Mouse (Mus musculus) lung, adult 2 months (tissue): ENCODE measurements at regions not wholly inside any gene's neighbourhood (a gene's known extent, or its start where the extent isn't known, plus 50 kb on each side); places are given as distances from the start of the nearest gene placed in this dataset.

Source experiments
- CTCF ChIP-seq: fragments of 200-500 bp; IDR thresholded peaks from 2 replicates; pipeline ENCODE4 v1.5.1; 2011; ENCODE audit warnings: mild to moderate bottlenecking, low read length, control low read depth; ENCODE audit not compliant: insufficient read depth
- POLR2A ChIP-seq: fragments of 200-500 bp; IDR thresholded peaks from 2 replicates; pipeline ENCODE4 v1.6.1; 2011; ENCODE audit warnings: low read depth, mild to moderate bottlenecking, control low read depth, low read length, borderline replicate concordance; ENCODE audit errors: extremely low read depth

- TF ChIP-seq CTCF (no peak), POLR2A (no peak)
Observed at GRCm38 (mm10) chr5:47036752-47037151, 946.2 kb upstream of the Slit2 start.
